Mouse (Mus musculus): ENCODE measurements around the gene Arhgap22.

GRCm38 (mm10) chr14:33248741-33249140 lies 34.9 kb downstream of the Arhgap22 start:
- TF ChIP-seq KAT2A (IDR thresholded peaks at IDR 0.05; ENCODE audit: insufficient replicate concordance, low read length) = no peak
- TF ChIP-seq JUN (IDR thresholded peaks at IDR 0.05; ENCODE audit: insufficient read depth, low read depth, low read length) = no peak
- TF ChIP-seq PAX5 (IDR thresholded peaks at IDR 0.05; ENCODE audit: low read length) = no peak
- TF ChIP-seq UBTF (IDR thresholded peaks at IDR 0.05; ENCODE audit: low read depth, low read length) = no peak
- TF ChIP-seq MAZ (IDR thresholded peaks at IDR 0.05; ENCODE audit: low read depth, low read length) = no peak
- TF ChIP-seq ETS1 (conservative IDR thresholded peaks at IDR 0.05; ENCODE audit: low read depth, low read length) = no peak
- no peak for TF ChIP-seq POLR2A (IDR thresholded peaks at IDR 0.05; ENCODE audit: low read depth, low read length)
- no peak for TF ChIP-seq MEF2A (IDR thresholded peaks at IDR 0.05; ENCODE audit: borderline replicate concordance, low read depth, low read length)
- no peak for TF ChIP-seq SIN3A (IDR thresholded peaks at IDR 0.05; ENCODE audit: low read length)

Data from CH12.LX (cell line).